Mouse (Mus musculus) heart, embryonic 10.5 days (tissue): ENCODE data around the gene Wfdc3. TPM values are rescaled to one million over a fixed set of nuclear protein-coding genes. Genes with fewer than 3 reads are reported as not detected.

Experiments
- DNase-seq: peaks from one replicate; pipeline ENCODE4 v3.0.0-alpha.2; 2017; ENCODE audit warnings: low spot score
- H3K27ac ChIP-seq: fragments of 300-500 bp; sonication (generic); 2 replicates; pipeline ENCODE4 v1.5.1; 2016; ENCODE audit warnings: mild to moderate bottlenecking
- H3K27me3 ChIP-seq: fragments of 300-500 bp; sonication (generic); 2 replicates; pipeline ENCODE4 v1.6.1; 2016; ENCODE audit warnings: mild to moderate bottlenecking; ENCODE audit not compliant: poor library complexity, insufficient read depth, severe bottlenecking
- H3K36me3 ChIP-seq: fragments of 300-500 bp; sonication (generic); 2 replicates; pipeline ENCODE4 v1.6.1; 2016; ENCODE audit warnings: mild to moderate bottlenecking, moderate library complexity
- H3K4me1 ChIP-seq: fragments of 300-500 bp; sonication (generic); 2 replicates; pipeline ENCODE4 v1.6.1; 2016; ENCODE audit warnings: mild to moderate bottlenecking
- H3K4me3 ChIP-seq: fragments of 300-500 bp; sonication (generic); 2 replicates; pipeline ENCODE4 v1.5.1; 2016; ENCODE audit warnings: mild to moderate bottlenecking, moderate library complexity
- H3K9me3 ChIP-seq: fragments of 300-500 bp; sonication (generic); 2 replicates; pipeline ENCODE4 v1.6.1; 2016; ENCODE audit warnings: mild to moderate bottlenecking, moderate library complexity
- WGBS: fragments of 180-500 bp; shearing (Covaris S2); methylation state at CpG from one replicate; pipeline ENCODE4 v1.1.7; 2016; 5-methylcytosine and 5-hydroxymethylcytosine counted together
- polyA plus RNA-seq: library from polyadenylated mRNA; unstranded; fragments of >200 nt; fragmentation: Nextera tagmentation; extraction: Ambion mirVana; gene quantifications from 2 replicates; pipeline ENCODE4 v1.2.1, GENCODE M21; 2016

Wfdc3 gene
- polyA plus RNA-seq: 0.43 and 0.49 TPM in 2 replicates

DNA sequence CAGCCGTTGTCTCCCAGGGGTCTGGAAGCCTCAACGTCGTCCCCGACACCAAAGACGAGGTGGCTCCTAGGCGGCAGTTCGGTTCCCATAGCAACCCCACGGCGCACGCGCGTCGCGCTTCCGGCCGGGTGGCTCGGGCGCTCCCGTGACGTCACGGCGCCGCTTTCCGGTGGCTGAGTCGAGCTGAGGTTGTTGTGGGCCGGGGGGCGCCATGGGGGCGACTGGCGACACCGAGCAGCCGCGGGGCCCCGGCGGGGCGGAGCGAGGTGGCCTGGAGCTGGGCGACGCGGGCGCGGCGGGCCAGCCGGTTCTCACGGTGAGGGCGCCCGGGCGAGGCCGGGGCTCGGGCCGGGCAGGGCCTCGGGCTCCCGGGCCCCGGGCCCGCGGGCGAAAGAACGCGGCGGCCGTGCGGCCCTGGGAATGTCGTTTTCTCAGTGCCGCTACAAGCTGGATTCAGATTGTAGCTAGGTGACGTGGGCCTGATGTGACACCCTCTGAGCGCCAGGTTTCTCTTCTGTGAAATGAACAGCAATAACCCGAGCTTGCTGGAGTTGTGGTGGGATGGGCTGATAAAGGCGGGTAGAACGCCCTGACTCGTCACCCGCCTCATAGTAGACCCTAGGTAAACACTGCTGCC lies at the start of gene Wfdc3, which contains the start of gene Dnttip1:
TSS of gene Wfdc3 (minus strand) at position 89 of the 637 bp plus-strand sequence.
TSS of gene Dnttip1 (plus strand) at position 141 of the 637 bp plus-strand sequence.
- Histone ChIP-seq H3K4me3 (peak within 1 kb of the TSS; percentile 94), H3K36me3 (peaks cover 35% of the 10 kb centered on the region), H3K27ac (peak within 1 kb of the TSS; percentile 95), H3K4me1 (peaks cover 13% of the 10 kb centered on the region), H3K9me3 (no peaks in the 10 kb centered on the region), H3K27me3 (peaks cover 5% of the 10 kb centered on the region; the same call in 1 of the 2 replicates)
- peak; percentile 97 for DNase-seq
- under 1% methylated on average over 70 of the region's 70 CpGs for WGBS

DNA sequence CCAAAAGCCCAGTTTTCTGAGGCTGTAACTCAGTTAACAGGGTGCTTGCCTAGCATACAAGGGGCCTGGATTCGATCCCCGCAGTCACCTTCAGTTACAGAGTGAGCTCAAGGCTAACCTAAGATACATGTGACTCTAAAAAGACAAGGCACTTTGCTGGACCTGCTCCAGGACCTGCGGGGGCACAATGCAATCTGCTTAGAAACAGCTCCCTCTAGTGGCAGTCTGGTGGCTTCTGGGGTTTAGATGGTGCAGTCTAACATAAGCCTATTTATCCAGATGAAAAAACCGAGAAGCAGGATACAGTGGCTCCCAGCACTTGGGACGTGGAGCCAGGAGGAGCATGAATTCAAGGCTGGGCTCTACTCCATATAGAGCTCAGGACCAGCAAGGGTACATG lies 48.6 kb upstream of the Wfdc3 start:
- Histone ChIP-seq H3K4me3 (no peak overlapping the region), H3K4me1 (peaks cover 22% of the 10 kb centered on the region), H3K27ac (no peak overlapping the region), H3K9me3 (no peaks in the 10 kb centered on the region), H3K27me3 (no peaks in the 10 kb centered on the region), H3K36me3 (peaks cover 81% of the 10 kb centered on the region)
- peak; percentile 89 for DNase-seq
- 41% methylated on average over 5 of the region's 5 CpGs for WGBS

DNA sequence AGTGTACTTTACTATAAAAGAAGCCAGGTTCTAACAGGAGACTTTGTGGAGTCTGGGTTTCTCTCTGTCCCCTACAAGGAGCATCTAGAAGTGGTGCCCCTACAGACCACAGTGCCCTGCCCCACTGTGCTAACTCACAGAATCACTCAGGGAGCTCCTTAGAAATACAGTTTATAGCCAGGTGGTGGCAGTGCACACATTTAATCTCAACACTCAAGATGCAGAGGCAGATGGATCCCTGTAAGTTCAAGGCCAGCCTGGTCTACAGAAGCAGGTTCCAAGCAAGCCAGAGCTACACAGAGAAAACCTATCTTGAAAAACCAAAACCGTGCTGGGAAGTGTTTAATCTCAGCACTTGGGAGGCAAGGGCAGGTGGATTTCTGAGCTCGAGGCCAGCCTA lies 48.0 kb upstream of the Wfdc3 start:
- DNase-seq: no peak
- Histone ChIP-seq H3K27ac (peak overlapping the region; percentile 77), H3K36me3 (peaks cover 79% of the 10 kb centered on the region), H3K4me3 (no peak overlapping the region), H3K27me3 (no peaks in the 10 kb centered on the region), H3K4me1 (peaks cover 25% of the 10 kb centered on the region), H3K9me3 (no peaks in the 10 kb centered on the region)
- WGBS: 81% methylated on average over 2 of the region's 2 CpGs

DNA sequence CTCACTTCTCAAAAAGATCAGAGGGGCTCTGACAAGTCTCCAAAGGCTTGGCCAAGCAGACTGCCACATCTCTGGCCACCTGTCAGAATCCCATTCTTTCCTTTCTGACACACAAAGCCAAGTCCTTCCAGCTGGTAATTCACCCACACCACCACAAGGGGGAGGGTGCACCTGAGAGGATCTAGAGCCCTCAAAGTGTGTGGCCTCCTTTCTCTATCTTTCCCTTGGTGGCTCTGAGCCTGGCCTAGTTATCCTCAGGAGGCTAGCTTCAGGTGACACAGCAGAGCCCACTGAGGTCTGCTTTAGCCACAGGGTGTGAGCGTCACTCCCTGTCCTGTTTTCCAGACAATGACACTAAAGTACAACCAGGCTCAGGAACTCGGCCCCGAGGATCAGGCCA lies 47.5 kb upstream of the Wfdc3 start:
- 54% methylated on average over 3 of the region's 3 CpGs for WGBS
- peak overlapping the region; percentile 77 for H3K27ac ChIP-seq

DNA sequence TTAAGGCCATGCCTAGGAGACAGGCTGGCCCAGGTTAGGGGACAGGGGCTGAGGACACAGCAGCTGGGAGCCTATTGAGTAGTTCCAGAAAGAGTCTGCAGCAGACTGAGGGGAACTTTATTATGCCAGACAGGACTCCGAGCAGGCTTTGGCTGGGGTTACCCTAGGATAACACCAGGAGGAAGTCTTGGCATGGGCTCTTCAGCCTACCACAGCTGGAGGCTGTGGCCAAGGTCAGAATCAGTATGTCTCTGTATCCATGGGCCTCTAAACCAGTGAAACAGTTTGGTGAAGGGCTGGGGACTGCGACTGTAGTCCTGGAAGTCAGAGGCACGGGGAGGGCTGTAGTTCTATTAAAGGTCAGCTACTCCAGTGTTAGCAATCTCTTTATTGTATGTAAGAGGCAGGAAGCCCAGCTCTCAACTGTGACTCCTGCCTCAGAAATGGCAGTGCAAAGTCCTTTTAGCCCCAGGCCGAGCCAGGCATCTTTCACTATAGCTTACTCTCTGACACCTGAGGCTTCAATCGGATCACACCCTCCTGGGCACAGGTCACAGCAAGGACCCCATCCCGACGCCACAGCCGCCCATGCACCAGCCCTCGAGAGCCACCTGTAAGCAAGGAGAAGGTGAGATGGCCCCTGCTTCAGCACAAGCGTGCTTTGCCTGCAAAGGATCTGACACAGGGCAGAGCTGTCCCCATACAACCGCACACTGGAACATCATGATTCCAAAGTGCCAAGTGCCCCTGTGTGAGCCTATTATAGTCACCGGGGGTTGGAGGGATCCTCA lies 46.9 kb upstream of the Wfdc3 start:
- H3K27me3 ChIP-seq: no peaks in the 10 kb centered on the region
- peaks cover 75% of the 10 kb centered on the region for H3K36me3 ChIP-seq
- WGBS: 87% methylated on average over 12 of the region's 12 CpGs
- H3K9me3 ChIP-seq: no peaks in the 10 kb centered on the region
- peak overlapping the region; percentile 77; the same call in 1 of the 2 replicates for H3K27ac ChIP-seq
- no peak for DNase-seq
- H3K4me1 ChIP-seq: peaks cover 32% of the 10 kb centered on the region
- no peak overlapping the region for H3K4me3 ChIP-seq

More for the DNA sequence above, 47.5 kb upstream of the Wfdc3 start:
- DNase-seq: no peak
- Histone ChIP-seq H3K4me3 (no peak overlapping the region), H3K36me3 (peaks cover 80% of the 10 kb centered on the region), H3K9me3 (no peaks in the 10 kb centered on the region), H3K27me3 (no peaks in the 10 kb centered on the region), H3K4me1 (peaks cover 30% of the 10 kb centered on the region)

DNA sequence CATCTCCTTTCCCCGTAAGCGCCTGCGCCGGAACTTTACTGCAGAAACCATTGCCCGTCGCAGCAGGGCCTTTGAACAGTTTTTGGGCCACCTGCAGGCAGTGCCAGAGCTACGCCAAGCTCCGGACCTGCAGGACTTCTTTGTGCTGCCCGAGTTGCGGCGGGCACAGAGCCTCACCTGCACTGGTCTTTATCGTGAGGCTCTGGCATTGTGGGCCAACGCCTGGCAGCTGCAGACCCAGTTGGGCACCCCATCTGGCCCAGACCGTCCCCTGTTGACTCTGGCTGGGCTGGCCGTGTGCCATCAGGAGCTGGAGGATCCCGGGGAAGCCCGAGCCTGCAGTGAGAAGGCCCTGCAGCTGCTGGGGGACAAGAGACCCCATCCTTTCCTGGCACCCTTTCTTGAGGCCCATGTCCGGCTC lies 46.1 kb upstream of the Wfdc3 start:
- Histone ChIP-seq H3K27ac (peak overlapping the region; percentile 22; the same call in 1 of the 2 replicates), H3K4me3 (no peak overlapping the region), H3K4me1 (peaks cover 36% of the 10 kb centered on the region), H3K9me3 (no peaks in the 10 kb centered on the region), H3K36me3 (peaks cover 70% of the 10 kb centered on the region), H3K27me3 (no peaks in the 10 kb centered on the region)
- DNase-seq: no peak
- WGBS: 95% methylated on average over 18 of the region's 18 CpGs

DNA sequence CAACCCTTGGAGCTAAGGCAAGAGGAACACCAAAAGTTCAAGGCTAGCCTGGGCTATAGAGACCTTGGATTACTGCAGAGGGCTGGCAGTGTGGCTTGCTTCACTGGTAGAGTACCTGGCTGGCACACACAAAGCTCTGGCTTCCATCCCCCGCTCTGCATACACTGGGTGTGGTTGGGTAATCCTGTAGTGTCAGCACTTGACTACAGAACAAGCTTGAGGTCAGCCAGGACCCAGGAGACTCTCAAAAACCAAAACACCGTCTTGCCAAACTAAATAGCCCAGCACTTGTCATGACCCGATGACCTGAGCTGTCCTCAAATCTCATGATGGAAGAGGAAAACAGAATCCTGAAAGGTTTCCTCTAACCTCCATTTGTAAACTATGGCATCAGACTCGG lies 44.7 kb upstream of the Wfdc3 start:
- Histone ChIP-seq H3K4me3 (no peak overlapping the region), H3K27ac (no peak overlapping the region), H3K36me3 (peaks cover 56% of the 10 kb centered on the region), H3K9me3 (no peaks in the 10 kb centered on the region), H3K4me1 (peaks cover 46% of the 10 kb centered on the region), H3K27me3 (no peaks in the 10 kb centered on the region)
- DNase-seq: no peak
- WGBS: 74% methylated on average over 4 of the region's 4 CpGs

DNA sequence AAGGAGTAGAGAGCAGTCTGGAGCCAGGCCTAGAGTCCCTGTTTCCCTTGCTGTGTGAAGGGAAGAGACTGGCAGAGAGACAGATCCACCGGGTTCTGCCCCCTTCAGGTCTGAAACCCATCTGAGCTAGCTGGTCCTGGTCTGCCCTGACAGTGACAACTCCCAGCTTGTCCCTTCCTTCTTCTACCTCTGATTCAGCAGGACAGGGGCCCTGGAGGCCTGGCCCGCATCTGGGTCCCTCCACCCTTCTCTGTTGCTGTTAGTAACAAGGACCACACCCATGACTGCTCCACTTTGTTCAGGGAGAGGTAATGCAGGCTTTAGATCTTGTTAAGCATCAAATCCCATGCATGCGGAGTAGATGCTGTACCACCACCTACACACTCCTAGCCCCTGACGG lies 42.7 kb upstream of the Wfdc3 start:
- WGBS: 47% methylated on average over 4 of the region's 4 CpGs
- Histone ChIP-seq H3K4me1 (peaks cover 46% of the 10 kb centered on the region), H3K27me3 (no peaks in the 10 kb centered on the region), H3K9me3 (no peaks in the 10 kb centered on the region), H3K27ac (no peak overlapping the region), H3K36me3 (peaks cover 44% of the 10 kb centered on the region), H3K4me3 (no peak overlapping the region)
- no peak for DNase-seq

DNA sequence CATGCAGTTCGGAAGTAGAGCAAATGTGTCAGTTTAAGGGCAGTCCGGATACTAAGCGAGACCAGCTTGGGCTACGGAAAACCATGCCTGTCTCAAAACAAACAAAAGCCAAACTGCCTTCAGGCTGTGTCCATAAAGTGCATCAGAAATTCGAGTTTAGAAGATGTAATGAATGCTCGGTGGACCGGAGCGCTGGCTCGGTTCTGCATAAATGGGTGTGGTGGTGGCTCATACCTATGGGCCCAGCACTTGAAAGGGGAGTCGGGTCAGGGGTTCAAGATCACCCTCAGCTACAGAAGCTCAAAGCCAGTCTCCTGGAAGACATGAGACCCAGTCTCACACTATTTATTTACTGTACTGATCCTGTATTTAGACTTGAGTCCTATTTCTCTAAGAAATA lies 42.0 kb upstream of the Wfdc3 start:
- DNase-seq: no peak
- H3K27ac ChIP-seq: no peak overlapping the region
- WGBS: 88% methylated on average over 10 of the region's 10 CpGs

DNA sequence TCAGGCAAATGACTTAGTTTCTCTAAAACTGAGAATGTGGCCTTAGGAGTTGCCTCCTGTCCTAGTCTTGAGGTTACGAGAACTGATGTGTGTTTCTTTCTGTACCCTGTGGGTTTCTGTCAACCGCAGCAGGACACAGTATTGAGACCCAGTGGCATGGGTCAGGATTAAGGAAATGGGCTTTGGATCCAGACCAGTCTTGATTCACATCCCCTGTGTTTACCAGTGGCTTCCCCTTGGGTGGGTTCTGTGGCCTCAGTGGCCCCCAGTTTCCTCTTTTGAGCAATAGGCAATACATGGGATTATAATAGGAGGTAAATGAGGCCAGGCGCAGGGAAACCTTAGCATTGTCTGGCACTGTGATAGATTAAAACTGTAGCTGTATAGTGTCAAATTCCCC lies 41.3 kb upstream of the Wfdc3 start:
- 82% methylated on average over 3 of the region's 3 CpGs for WGBS
- Histone ChIP-seq H3K4me1 (peaks cover 35% of the 10 kb centered on the region), H3K27me3 (no peaks in the 10 kb centered on the region), H3K4me3 (peak overlapping the region; percentile 82), H3K27ac (peak overlapping the region; percentile 94), H3K9me3 (no peaks in the 10 kb centered on the region), H3K36me3 (peaks cover 32% of the 10 kb centered on the region)
- no peak for DNase-seq

More for the DNA sequence above, 42.0 kb upstream of the Wfdc3 start:
- H3K4me3 ChIP-seq: no peak overlapping the region
- peaks cover 40% of the 10 kb centered on the region for H3K36me3 ChIP-seq
- H3K27me3 ChIP-seq: no peaks in the 10 kb centered on the region
- H3K4me1 ChIP-seq: peaks cover 39% of the 10 kb centered on the region
- H3K9me3 ChIP-seq: no peaks in the 10 kb centered on the region

DNA sequence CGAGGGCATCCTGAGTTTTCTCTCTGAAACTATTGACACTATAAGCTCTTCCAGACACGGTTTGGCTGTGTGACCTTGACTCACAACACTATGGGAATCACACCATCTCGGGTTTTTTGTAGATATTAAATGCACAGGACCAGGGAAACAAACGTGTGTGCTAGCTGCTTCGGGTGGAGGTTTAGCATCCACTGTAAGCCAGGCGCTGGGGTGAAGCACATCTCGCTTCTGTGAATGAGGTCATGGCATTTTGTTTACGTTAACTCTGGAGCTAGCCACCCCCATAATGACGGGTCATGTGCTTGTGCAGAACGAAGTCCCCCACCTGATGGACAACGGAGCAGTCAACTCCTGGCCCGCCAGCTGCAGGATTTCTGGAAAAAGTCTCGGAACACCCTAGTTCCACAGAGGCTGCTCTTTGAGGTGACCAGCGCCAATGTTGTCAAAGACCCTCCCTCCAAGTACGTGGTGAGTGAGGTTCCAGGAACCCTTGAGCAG lies 40.7 kb upstream of the Wfdc3 start:
- H3K27ac ChIP-seq: peak overlapping the region; percentile 94

DNA sequence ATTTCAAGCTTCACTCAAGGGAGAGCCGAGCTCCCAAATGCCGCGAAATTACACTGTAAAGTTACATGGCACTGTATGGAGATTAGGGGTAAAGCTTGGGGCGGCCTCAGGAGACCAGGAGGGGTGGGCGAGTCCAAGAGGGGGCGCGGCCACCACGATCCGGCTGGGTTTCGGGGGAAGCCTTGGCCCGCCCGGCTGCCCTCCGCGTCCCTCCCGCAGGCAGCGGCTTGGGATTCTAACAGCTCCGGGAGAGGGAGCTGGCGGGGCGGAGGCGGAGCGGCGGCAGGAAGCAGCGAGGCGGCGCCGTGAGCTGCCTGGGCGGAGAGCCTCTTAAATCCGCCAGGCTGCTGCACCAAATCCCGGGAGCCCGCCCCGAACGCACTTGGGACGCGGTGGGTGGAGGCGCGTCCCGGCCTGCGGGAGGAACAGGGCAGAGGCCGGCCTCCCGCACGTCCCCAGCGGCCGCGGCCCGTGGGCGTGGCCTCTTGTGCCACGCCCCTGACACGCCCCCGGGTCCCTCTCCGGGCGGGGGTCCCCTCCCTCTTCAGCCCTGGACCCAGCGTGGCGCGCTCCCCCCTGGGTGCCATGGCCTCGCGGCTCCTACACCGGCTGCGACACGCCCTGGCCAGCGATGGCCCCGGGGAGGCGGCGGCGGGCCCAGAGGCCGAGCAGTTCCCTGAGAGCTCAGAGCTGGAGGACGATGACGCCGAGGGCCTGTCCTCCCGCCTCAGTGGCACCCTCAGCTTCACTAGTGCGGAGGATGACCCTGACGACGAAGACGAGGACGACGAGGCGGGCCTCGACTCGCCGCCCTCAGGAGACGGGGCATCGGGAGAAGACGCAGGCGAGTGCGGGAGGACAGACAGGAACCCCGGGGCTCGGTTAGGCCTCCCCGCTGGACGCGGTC lies 40.0 kb upstream of the Wfdc3 start, which contains the start of gene Snx21:
TSS of gene Snx21 (plus strand) at position 343 of the 907 bp plus-strand sequence.
- Histone ChIP-seq H3K27ac (peak within 1 kb of the TSS; percentile 94), H3K9me3 (no peaks in the 10 kb centered on the region), H3K4me3 (peak within 1 kb of the TSS; percentile 82), H3K36me3 (peaks cover 19% of the 10 kb centered on the region), H3K27me3 (no peaks in the 10 kb centered on the region), H3K4me1 (peaks cover 31% of the 10 kb centered on the region)
- peak; percentile 95 for DNase-seq
- WGBS: under 1% methylated on average over 89 of the region's 89 CpGs

More for the DNA sequence above, 40.7 kb upstream of the Wfdc3 start:
- peaks cover 26% of the 10 kb centered on the region for H3K36me3 ChIP-seq
- WGBS: 5% methylated on average over 15 of the region's 15 CpGs
- H3K4me1 ChIP-seq: peaks cover 31% of the 10 kb centered on the region
- no peaks in the 10 kb centered on the region for H3K27me3 ChIP-seq
- DNase-seq: no peak
- H3K4me3 ChIP-seq: peak overlapping the region; percentile 82
- H3K9me3 ChIP-seq: no peaks in the 10 kb centered on the region
